Mouse (Mus musculus) adrenal gland, adult (tissue): ENCODE measurements around the gene Ccdc85c.
A peak's percentile ranks its signal among the peaks of the same experiment; 100 is the strongest.

ENCODE experiments used
- DNase-seq, 2 experiments: peaks; one replicate each; pipeline ENCODE4 v3.0.0; 2022 to 2023; ENCODE audit warnings: low spot score in 1 of 2; ENCODE audit not compliant: inconsistent age in 2 of 2

Gene Ccdc85c

DNA sequence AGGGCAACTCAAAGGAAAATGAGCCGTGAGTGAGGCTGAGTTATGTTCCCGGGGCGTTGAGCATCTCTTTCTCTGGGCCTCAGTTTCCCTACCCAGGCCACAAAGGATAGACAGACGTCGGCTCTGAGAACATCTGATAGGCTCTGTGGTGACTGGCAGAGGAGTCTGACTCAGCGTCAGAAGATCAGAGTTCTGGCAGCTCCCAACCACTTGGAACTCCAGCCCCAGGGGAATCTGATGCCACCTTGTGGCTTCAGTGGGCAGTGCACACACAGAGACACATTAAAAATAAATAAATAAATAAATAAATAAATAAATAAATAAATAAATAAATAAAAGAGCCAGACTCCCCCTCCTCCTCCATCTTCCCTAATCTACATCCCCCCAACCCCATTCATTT is 21.8 kb upstream of the Ccdc85c start:
- peak; percentile 27 to 51 for DNase-seq

DNA sequence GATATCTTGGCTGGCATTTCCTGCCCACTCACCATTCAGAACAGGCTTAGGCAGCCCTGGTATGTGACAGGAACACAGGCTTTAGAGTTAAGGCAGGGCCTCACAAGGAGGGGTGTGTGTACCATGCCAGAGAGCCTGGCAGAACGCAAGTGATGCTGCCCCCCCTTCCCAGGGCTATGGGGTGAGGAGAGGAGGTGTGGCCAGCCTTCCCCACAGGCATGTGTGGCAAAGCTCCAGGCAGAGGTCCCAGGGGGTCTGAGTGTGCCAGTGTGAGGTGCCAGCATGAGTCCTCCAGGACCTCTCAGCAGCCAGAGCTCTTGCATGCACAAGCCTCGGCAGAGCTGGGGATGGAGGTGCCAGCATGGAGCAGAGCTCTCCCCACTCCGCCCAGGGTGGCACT is 19.4 kb upstream of the Ccdc85c start:
- DNase-seq: peak in 1 of 2 experiments; percentile 65

DNA sequence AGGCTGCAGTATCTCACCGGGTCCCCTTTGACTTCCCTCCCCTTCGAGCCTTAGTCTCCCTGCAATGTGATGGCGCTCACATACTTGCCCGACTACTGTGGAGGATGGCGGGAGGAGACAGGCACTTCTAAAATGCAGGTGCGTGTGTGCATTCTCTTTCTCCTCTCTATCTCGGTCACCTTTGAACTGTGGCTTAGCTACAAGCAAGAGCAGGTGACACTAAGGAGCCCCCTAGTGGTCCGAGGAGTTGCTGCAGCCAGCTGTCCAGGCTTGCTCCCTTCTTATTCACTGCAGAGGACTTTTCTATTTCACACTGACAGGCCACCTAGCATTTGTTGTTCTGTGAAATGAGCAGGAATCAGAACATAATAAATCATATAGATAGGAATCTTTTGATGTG is 17.7 kb upstream of the Ccdc85c start:
- peak; percentile 76 to 92 for DNase-seq

DNA sequence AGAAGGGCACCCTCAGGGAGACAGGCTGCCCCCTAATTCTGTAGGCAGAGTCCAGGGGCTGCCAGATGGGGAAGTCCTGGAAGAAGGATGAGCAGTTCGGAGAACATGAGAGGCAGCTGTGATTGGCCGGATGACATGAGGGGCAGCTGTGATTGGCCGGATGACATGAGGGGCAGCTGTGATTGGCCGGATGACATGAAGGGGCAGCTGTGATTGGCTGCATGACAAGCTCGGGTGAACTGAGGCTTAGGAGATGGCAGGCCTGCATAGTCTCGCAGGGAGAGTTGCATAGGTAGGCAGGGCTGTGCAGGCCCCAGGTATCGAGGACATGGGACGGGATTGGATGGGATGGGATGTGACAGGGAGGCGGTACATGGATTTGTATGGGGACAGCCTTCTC is 17.2 kb upstream of the Ccdc85c start:
- DNase-seq: peak in 1 of 2 experiments; percentile 52

DNA sequence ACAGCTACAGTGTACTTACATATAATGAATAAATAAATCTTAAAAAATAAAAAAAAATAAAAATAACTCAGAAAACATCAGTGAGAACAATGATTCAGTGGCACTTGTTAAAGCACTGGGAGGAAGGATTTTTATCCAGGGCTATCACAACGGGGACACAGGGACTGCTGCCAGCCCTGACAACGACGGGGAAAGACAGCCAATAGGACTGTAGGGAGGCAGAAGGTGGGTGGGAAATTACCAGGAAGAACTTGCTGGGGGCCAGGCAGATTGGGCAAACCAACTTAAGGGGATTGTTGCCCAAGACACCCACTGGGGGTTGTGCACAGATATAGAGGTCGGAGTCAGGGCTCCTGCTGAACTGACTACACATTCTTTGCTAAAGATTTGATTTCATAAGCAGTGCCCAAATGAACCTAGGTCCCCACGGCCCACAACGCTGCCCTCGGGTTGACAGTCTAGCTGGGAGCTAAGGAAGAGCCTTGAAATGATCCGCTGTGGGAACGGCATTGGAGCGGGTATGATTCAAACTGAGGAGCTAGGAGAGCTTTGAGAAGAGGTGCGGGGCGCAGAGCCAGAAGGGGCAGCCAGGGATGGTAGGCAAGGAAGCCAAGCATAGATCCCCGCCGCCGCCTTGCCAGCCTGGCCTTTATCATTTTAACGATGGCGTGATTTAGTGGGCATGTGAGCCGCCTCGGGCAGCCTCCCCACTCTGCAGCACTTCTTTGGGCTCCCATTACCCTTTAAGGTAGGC is 13.1 kb upstream of the Ccdc85c start:
- DNase-seq: peak in 1 of 2 experiments; percentile 62

DNA sequence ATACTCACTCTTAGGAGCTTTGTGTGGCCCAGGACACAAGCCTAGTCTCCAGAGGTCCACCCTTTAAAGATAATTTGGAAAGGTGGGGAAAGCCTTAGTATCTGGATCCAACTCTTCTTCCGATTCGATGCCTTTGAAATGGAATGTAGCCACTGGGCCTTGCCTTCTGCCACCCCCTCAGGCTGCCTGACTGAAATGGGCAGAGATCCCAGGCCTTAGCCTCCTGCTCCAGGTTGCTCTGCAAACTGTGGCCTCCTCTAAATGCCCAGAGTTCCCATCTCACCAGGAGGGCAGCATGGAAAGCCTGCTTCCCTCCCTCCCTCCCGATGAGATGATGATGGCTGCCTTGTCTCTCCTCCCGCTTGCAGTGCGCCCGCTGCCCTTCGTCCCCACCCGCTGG is 11.8 kb upstream of the Ccdc85c start:
- no peak for DNase-seq

DNA sequence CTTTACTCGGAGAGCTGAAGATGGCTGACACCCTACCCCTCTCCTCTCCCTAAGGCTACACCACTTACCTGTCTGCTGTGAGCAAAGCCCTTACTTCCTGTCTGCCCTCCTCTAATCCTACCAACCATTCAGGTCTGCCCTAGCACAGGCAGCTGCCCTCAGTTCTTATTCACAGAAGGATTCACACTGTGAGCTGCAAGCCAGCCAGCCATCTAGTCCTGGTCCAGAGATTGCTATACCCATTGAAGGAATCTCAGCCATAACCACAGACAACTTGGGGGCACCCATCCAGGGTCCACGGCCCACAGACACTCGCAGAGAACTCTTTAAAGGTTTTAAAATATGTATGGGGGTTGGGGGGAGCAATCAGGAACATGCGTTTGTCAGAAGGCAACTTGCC is 11.2 kb upstream of the Ccdc85c start:
- peak in 1 of 2 experiments; percentile 28 for DNase-seq

DNA sequence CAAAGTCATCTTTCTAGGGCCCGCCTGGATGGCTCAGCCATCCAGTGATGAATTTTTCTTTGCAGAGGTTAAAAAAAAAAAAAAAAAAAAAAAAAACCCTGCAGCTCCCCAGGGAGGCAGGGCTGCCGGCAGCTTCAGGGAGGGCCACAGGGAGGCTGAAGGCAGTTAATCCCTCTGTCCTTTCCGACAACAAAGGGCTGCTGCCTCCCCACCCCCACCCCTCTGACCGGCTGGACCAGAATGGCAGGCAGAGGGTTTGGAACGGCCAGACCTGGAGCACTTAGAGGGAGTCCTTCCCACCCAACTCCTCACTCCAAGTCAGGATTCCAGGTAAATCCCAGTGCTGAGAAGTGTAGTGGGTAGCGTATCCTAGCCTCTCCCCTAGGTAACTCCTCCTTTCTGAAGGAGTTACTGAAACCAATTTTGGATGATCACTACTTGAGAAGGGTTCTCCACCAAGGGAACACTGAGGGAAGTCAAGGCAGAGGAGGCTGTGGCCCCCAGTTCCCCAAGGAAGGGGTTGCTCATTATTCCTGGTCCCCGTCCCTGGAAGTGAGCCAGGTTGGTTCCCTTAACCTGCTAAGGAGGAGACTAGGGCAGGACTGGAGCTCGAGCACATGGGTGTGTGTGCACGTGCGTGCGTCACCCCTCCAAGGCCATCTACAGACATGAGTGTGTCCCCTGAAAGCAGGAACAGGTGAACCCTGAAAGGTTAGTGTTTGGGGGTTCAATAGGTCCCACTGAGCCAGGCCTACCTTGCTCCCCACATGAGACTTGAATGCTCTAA is 10.2 kb upstream of the Ccdc85c start:
- peak in 1 of 2 experiments; percentile 33 for DNase-seq

DNA sequence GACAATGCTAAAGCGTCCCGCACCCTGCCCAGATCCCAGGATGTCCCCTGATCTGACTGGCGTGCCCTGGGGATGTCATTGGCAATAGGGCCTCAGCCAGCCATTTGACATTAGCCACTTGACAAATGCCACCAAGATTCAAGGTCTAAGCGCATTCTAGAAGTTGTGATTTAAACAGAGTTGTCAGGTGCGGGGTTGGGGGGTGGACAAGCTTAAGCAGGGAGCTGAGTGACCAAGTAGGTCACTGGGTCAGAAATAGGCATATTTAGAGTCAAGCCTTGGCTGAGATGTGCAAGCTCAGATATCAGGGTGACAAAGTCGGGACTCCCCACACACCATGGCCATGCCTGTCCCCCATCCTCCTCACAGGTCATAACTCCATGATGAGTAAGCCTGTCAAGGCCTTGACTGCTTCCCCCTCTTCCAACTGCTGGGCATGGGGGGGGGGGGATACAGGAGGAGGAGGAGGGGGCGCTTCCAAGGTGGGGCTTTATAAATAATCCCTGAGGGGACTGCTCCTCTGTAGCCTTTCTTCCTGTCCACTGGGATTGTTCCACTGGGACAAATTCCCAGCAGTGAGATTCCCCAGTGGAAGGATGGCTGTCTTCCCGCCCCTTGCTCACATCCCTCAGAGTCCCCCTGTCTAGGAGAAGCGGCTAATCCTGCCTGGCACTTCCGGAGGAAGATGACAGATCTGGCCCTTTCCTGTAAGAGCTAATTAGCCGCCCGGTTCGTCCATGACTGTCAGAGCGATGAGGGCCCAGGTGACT is 9.4 kb upstream of the Ccdc85c start:
- DNase-seq: peak in 1 of 2 experiments; percentile 64

DNA sequence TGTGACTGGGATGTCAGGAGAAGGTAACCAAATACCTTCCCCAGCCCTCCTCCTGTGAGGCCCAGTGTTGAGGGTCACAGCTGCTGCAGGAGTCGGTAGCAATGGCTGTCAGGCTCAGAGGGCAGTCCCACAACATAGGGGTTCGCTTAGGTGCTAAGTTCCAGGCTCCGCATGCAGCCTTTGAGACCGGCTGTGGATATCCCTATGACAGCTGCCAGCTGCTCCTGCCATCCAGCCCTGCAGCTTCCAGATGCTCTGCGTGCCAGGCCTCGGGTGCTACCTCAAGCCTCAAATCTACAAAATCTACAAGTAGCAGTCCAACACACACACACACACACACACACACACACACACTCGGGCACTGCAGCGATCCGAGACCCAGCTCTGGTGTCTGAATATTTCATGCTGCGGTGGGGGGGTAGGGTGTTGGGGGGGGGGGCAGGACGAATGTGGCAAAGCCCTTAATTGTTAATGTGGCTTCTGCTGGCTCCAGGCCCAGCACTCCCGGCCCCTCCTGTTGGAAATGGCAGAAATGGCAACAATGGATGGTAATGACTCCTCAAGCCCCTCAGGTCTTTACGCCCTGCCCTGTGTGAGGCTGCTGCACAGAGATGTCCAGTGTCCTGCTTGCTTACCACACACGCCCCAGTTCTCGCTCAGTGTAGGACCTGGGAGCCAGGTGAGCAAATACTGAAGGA is 3.1 kb upstream of the Ccdc85c start:
- DNase-seq: no peak

DNA sequence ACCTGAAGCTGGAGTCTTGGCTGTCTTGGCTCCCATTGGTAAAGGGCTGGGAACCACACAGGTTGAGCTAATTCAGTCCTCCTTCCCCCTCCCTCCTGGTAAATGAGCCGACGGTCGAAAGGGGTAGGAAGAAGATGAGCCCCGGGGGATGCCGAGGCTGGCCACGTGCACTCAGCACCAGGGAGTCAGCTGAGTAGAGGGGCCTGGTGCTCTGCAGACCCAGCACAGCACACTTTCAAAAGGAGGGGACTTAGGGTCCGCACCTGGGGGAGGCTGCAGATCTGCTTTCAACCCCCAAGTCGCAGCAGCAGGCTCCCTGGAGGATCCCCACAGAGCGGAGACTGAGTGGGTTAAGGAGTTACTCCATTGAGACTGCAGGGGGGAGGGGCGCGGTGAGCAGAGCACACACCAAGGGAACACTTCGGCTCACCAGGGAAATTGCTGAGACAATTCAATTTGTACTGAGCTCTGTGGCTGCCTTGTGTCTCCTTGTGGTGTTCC is 2.2 kb upstream of the Ccdc85c start:
- DNase-seq: peak in 1 of 2 experiments; percentile 22

DNA sequence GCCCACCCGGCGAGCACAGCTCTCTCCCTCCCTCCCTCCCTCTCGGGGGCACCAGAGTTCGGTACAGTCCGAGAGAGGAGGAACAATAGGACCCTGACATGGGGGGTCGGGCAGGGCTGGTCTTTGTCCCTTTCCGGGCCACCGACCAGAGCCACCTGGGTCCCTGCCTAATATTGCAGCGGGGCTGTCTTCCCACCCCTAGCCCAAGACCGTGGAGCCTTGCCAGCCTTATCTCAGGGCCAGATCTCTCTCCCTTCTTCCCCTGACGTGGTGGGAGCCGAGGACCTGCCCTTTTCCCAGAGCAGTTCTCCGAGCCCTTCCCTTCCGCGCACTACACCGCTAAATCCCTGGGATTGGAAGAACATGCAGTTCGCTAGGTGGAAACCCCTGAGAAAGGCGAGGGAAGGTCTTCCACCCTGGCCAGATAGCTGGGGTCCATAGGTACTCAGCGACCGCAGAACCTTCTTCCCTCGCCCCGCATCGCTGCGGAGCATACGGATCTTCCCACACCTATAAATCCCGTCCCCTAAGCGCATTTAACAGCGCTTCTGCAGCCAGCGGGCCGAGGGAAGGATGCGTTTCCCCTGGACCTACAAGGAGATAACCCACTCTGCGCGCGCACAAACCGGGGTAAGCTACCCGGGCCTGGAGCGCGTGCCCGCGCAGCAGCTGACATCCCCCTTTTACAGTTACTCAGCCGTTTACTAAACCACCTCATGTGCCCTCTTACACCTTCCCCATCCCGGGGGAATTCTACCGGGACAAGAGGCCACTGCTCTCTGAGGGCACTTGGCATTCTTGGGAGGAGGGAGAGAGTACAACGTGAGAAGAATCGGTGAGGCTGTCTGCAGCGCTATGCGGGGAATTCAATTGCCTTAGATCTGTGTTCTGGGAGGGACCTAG is 946 bp upstream of the Ccdc85c start:
- DNase-seq: peak; percentile 68 to 83

DNA sequence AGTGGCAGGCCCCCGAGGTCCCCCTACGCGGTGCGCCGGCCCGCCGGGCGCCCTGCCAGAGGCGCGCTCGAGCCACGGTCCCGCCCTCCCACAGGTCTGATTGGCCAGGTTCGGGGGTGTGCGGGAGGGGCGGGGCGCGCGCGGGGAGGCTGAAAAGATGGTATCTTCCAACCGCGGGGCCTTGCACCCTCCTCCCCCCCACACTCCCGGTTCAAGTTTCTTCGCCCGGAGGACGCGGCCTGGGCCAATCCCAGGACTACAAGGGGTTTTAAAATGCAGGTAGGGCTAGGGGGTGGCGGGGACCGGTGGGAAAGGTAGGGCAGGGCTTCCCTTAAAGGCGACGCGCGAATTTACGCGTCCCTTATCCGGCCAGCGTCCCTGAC is 274 bp upstream of the Ccdc85c start:
- peak; percentile 99 for DNase-seq

DNA sequence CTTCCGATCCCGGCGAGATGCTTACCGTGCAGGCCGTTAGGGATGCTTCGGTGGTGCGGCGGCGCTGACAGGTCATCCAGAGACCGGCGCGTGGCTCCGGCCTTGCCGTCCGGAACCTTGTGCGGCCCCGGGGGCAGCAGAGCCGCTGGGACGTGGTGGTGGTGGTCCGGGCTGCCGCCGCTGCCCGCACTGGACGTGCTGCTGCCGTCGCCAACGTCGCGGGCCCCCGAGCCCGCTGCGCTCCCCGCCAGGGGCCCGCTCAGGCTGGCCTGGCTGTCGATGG is 971 bp downstream of the Ccdc85c start:
- DNase-seq: peak; percentile 55 to 66

DNA sequence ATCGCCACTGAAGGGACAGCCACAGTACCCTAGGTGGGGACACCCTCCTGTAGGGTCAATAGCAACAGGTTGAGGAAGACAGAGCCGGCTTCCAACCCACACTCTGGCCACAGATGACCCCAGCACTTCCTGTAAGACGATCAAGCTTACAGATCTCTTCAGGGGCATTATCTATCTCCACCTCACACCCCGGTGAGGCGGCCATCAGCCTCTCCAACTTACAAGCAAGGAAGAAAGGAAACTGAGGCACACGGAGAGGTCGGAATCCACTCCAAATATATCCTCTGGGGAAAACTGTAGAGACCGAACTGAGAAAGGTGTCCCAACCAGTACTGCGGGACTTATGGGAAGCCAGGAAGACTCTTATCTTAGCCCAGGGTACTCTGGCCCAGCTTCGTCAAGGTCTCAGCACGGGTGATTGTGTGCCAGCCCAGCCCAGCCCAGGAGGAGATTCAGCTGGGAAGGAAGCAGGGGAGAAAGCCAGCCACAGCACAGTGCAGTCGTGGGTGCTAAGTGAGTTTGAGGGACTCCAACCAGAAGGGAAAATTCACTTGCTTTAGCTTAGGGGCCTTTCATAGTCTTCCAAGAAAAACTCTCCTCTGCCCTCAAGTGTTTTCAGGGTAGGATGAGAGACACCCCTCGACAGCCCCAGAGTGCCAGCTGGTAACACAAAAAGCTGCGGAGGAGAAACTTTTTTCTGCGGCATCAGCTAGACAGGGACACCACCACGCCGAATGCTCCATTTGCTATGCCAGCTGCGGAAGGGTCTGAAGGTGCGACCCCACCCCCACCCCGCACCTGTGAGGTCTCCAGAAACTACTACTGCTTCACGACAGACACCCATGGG is 1.5 kb downstream of the Ccdc85c start:
- peak; percentile 59 to 75 for DNase-seq

DNA sequence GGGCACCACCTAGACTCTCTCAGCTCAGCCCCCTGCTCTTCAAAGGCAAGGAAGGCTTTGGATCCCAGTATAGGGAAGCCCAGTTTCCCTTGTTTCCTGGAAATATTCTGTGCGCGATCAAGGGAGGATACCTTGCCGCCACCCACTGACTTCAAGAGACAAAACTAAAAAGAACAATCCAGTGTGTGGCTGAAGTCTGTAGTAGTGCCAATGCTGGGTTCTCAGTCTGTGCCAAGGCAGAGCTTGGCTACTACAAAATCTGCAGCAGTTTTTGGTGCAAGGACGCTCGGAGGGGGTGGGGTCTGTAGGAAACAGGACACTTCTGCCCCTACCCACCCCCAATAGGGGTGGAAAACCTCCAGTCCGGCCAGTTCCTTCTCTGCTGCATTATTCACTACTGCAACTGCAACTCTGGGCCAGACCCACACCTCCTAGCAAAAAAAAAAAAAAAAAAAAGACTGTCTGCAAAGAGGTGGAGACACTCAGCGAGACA is 3.0 kb downstream of the Ccdc85c start:
- peak in 1 of 2 experiments; percentile 78 for DNase-seq

DNA sequence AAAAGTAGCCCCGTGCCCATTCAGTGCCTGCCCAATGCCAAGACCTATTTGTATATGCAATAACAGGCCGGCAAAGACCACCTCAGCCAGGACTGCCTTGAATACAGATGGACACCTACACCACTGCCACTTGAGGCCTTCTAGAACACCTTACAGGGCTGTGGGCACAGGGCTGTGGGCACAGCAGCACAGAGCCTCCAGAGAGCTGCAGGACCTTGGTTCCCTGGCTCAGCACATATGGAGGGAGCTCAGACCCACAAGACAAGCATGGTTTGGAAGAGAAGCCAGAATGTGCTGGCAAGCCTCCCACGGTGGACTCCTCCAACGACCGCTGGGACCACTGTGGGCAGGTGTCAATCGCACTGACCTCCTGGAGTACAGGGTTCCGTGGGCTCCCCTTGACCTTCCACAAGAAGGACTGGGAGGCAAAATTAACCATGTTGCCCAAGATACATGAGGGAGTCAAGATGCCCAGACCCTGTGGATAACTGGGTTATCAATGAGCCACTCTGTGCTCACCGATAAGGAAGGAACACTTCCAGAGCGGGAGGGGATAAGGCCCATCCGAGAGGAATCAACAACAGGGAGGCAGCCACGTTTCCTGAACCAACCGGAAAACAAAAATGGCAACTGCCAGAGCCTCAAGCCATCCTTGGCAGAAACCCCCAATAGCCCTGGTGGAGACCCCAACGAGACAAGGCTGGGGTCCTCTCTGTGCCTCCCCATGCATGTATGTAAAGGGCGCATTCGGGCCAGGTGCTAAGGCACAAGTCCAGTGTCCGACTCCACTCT is 3.7 kb downstream of the Ccdc85c start:
- DNase-seq: no peak
